Mouse (Mus musculus) midbrain, postnatal 0 days (tissue): Measurements from ENCODE around the gene Rnf5. TPM values are rescaled to one million over a fixed set of nuclear protein-coding genes. Genes with fewer than 3 reads are reported as not detected.

Source experiments
- ATAC-seq: fragments of 200-750 bp; cut with Nextera tagmentation; 2 replicates; pipeline ENCODE4 v1.8.0; 2017; ENCODE audit warnings: moderate number of reproducible peaks, mild to moderate bottlenecking, moderate TSS enrichment, moderate library complexity; ENCODE audit not compliant: low FRiP score
- DNase-seq: peaks from one replicate; pipeline ENCODE4 v3.0.0-alpha.2; 2015; ENCODE audit warnings: low spot score
- H3K27ac ChIP-seq: fragments of 300-500 bp; sonication (generic); 2 replicates; pipeline ENCODE4 v1.5.1; 2014; ENCODE audit warnings: low read depth, mild to moderate bottlenecking, low read length, mixed read lengths
- H3K27me3 ChIP-seq: fragments of 300-500 bp; sonication (generic); 2 replicates; pipeline ENCODE4 v1.6.1; 2014; ENCODE audit warnings: low read length, control low read depth, mixed read lengths; ENCODE audit not compliant: insufficient read depth
- H3K36me3 ChIP-seq: fragments of 300-500 bp; sonication (generic); 2 replicates; pipeline ENCODE4 v1.6.1; 2014; ENCODE audit warnings: low read length, control low read depth, mixed read lengths; ENCODE audit not compliant: insufficient read depth
- H3K4me1 ChIP-seq: fragments of 300-500 bp; sonication (generic); 2 replicates; pipeline ENCODE4 v1.6.1; 2014; ENCODE audit warnings: mild to moderate bottlenecking, control low read depth, antibody characterized with exemption, low read length, mixed read lengths; ENCODE audit not compliant: insufficient read depth
- H3K4me2 ChIP-seq: fragments of 300-500 bp; sonication (generic); 2 replicates; pipeline ENCODE4 v1.6.1; 2014; ENCODE audit warnings: low read depth, mild to moderate bottlenecking, low read length, mixed read lengths; ENCODE audit not compliant: poor library complexity, severe bottlenecking
- H3K4me3 ChIP-seq: fragments of 300-500 bp; sonication (generic); 2 replicates; pipeline ENCODE4 v1.5.1; 2014; ENCODE audit warnings: low read depth, mild to moderate bottlenecking, low read length, moderate library complexity
- H3K9ac ChIP-seq: fragments of 300-500 bp; sonication (generic); replicated peaks from 2 replicates; pipeline ENCODE4 v1.6.1; 2014; ENCODE audit warnings: mild to moderate bottlenecking, low read length, moderate library complexity, mixed read lengths; ENCODE audit not compliant: poor library complexity, severe bottlenecking
- H3K9me3 ChIP-seq: fragments of 300-500 bp; sonication (generic); 2 replicates; pipeline ENCODE4 v1.6.1; 2016; ENCODE audit warnings: low read length, control low read depth
- CTCF ChIP-seq: IDR thresholded peaks from 2 replicates; pipeline ENCODE4 v1.5.1; 2016; ENCODE audit warnings: antibody characterized with exemption, mild to moderate bottlenecking
- WGBS: fragments of 180-500 bp; shearing (Covaris S2); extraction: QIAGEN DNeasy Blood & Tissue Kit; methylation state at CpG from one replicate; pipeline ENCODE4 v1.1.7; 2014; 5-methylcytosine and 5-hydroxymethylcytosine counted together
- polyA plus RNA-seq: library from polyadenylated mRNA; unstranded; fragments of >200 nt; fragmentation: Nextera tagmentation; extraction: Ambion mirVana; gene quantifications from 2 replicates; pipeline ENCODE4 v1.2.1, GENCODE M21; 2015
- total RNA-seq: library from RNA; depleted of rRNA; stranded (reverse); fragments of >200 nt; gene quantifications from 2 replicates; pipeline ENCODE4 v1.2.3, GENCODE M21; 2014

Gene Rnf5
- total and polyA plus RNA-seq, 2 experiments from 2014 or later, result 59.0 to 236 TPM

GRCm38 (mm10) chr17:34649106-34649864, 45.8 kb upstream of the Rnf5 start:
- Histone ChIP-seq H3K4me2 (no peak overlapping the region), H3K4me1 (peaks cover 7% of the 10 kb centered on the region), H3K9ac (no peak overlapping the region), H3K9me3 (no peaks in the 10 kb centered on the region), H3K36me3 (peaks cover 56% of the 10 kb centered on the region), H3K27ac (no peak overlapping the region), H3K4me3 (no peak overlapping the region), H3K27me3 (no peaks in the 10 kb centered on the region)
- no peak for TF ChIP-seq CTCF
- DNase-seq (no peak), ATAC-seq (no peak)
- WGBS, result 90% methylated on average over 18 of the region's 18 CpGs

- Histone ChIP-seq H3K4me1 (peaks cover 7% of the 10 kb centered on the region), H3K9ac (no peak overlapping the region), H3K36me3 (peaks cover 47% of the 10 kb centered on the region), H3K27me3 (no peaks in the 10 kb centered on the region), H3K4me3 (peak overlapping the region; percentile 99; the same call in 1 of the 2 replicates), H3K9me3 (no peaks in the 10 kb centered on the region), H3K27ac (no peak overlapping the region), H3K4me2 (peak overlapping the region; percentile 63)
- ATAC-seq, result no peak
- 85% methylated on average over 16 of the region's 16 CpGs for WGBS
- DNase-seq, result no peak
- TF ChIP-seq CTCF, result no peak
Observed at GRCm38 (mm10) chr17:34648141-34648890, 44.8 kb upstream of the Rnf5 start.

- Histone ChIP-seq H3K36me3 (peaks cover 36% of the 10 kb centered on the region), H3K27ac (peak within 1 kb of the TSS; percentile 85), H3K4me3 (peak within 1 kb of the TSS; percentile 99), H3K4me1 (peaks cover 7% of the 10 kb centered on the region), H3K9me3 (no peaks in the 10 kb centered on the region), H3K27me3 (no peaks in the 10 kb centered on the region), H3K9ac (peak within 1 kb of the TSS; percentile 95), H3K4me2 (peak within 1 kb of the TSS; percentile 63)
- DNase-seq (peak; percentile 99), ATAC-seq (peak; percentile 96)
- peak; percentile 20; the same call in 1 of the 2 replicates for TF ChIP-seq CTCF
- WGBS, result under 1% methylated on average over 61 of the region's 66 CpGs
Observed at GRCm38 (mm10) chr17:34646906-34647787, 43.7 kb upstream of the Rnf5 start, which contains the start of gene Atf6b. Atf6b (plus strand) TSS chr17:34647146.

- Histone ChIP-seq H3K36me3 (peaks cover 24% of the 10 kb centered on the region), H3K27ac (no peak overlapping the region; the same call in 1 of the 2 replicates), H3K4me2 (peak overlapping the region; percentile 37), H3K9me3 (no peaks in the 10 kb centered on the region), H3K27me3 (no peaks in the 10 kb centered on the region), H3K9ac (no peak overlapping the region), H3K4me3 (no peak overlapping the region), H3K4me1 (peaks cover 7% of the 10 kb centered on the region)
- DNase-seq (peak; percentile 47), ATAC-seq (no peak)
- WGBS, result 86% methylated on average over 30 of the region's 30 CpGs
- TF ChIP-seq CTCF, result no peak
Observed at GRCm38 (mm10) chr17:34645831-34646511, 42.5 kb upstream of the Rnf5 start.

- DNase-seq (no peak), ATAC-seq (no peak)
- TF ChIP-seq CTCF, result no peak
Observed at GRCm38 (mm10) chr17:34645256-34645829, 41.9 kb upstream of the Rnf5 start.

More at GRCm38 (mm10) chr17:34645256-34645829, 41.9 kb upstream of the Rnf5 start:
- H3K4me2 ChIP-seq, result peak overlapping the region; percentile 55
- peaks cover 17% of the 10 kb centered on the region for H3K36me3 ChIP-seq
- no peaks in the 10 kb centered on the region for H3K27me3 ChIP-seq
- no peaks in the 10 kb centered on the region for H3K9me3 ChIP-seq
- H3K4me1 ChIP-seq, result peaks cover 7% of the 10 kb centered on the region
- no peak overlapping the region; the same call in 1 of the 2 replicates for H3K27ac ChIP-seq
- peak overlapping the region; percentile 43 for H3K4me3 ChIP-seq
- WGBS, result 50% methylated on average over 10 of the region's 10 CpGs
- no peak overlapping the region for H3K9ac ChIP-seq
